8 mouse cellular contexts compared by ENCODE assay signal in genomic region chr2:30078760-30079159, GRCm38 (mm10). TPM values are rescaled to one million over a fixed set of nuclear protein-coding genes. Genes with fewer than 3 reads are reported as not detected.
DNase-seq lines count a peak whose midpoint lies in the region; ATAC-seq and TF ChIP-seq lines count a peak whose summit lies in the region.

No protein-coding gene starts in this region.

- 83% methylated on average over 4 of the region's 4 CpGs for WGBS in forebrain, embryonic 10.5 days
- 76% methylated on average over 4 of the region's 4 CpGs for WGBS in forebrain, postnatal 0 days
- 73% methylated on average over 4 of the region's 4 CpGs for WGBS in kidney, postnatal 0 days
- 73% methylated on average over 4 of the region's 4 CpGs for WGBS in limb, embryonic 10.5 days

- ATAC-seq in forebrain, postnatal 0 days: no peak
- ATAC-seq in kidney, postnatal 0 days (replicated peaks; ENCODE audit: low FRiP score, low read depth): no peak

- TF ChIP-seq CTCF in forebrain, postnatal 0 days (IDR thresholded peaks at IDR 0.05; ENCODE audit: low read depth): no peak
- TF ChIP-seq CTCF in kidney, postnatal 0 days (IDR thresholded peaks at IDR 0.05; ENCODE audit: low read depth): no peak
- no peak for TF ChIP-seq CTCF in E14TG2a.4 (conservative IDR thresholded peaks at IDR 0.05; ENCODE audit: low read length)

- peak overlapping the region; percentile 63 for H3K4me3 ChIP-seq in forebrain, embryonic 10.5 days
- H3K4me3 ChIP-seq in forebrain, postnatal 0 days (ENCODE audit: low read depth, low read length): no peak overlapping the region
- no peak overlapping the region for H3K4me3 ChIP-seq in kidney, postnatal 0 days (replicated peaks; ENCODE audit: low read depth, low read length)
- H3K4me3 ChIP-seq in E14TG2a.4 (replicated peaks; ENCODE audit: low read length): peak overlapping the region; percentile 91
- peak overlapping the region; percentile 67 for H3K4me3 ChIP-seq in limb, embryonic 10.5 days

- H3K9ac ChIP-seq in forebrain, postnatal 0 days: no peak overlapping the region
- peak overlapping the region; percentile 18; the same call in 1 of the 2 replicates for H3K9ac ChIP-seq in kidney, postnatal 0 days (ENCODE audit: low read depth, low read length)

- peaks cover 38% of the 10 kb centered on the region for H3K4me1 ChIP-seq in forebrain, embryonic 10.5 days
- H3K4me1 ChIP-seq in forebrain, postnatal 0 days (ENCODE audit: insufficient read depth): no peaks in the 10 kb centered on the region
- H3K4me1 ChIP-seq in kidney, postnatal 0 days (replicated peaks; ENCODE audit: insufficient read depth, low read length): no peaks in the 10 kb centered on the region
- H3K4me1 ChIP-seq in E14TG2a.4 (replicated peaks; ENCODE audit: low read depth, low read length): peaks cover 62% of the 10 kb centered on the region
- peaks cover 24% of the 10 kb centered on the region for H3K4me1 ChIP-seq in limb, embryonic 10.5 days

- no peaks in the 10 kb centered on the region for H3K9me3 ChIP-seq in forebrain, embryonic 10.5 days
- H3K9me3 ChIP-seq in forebrain, postnatal 0 days (ENCODE audit: low read length): no peaks in the 10 kb centered on the region
- no peaks in the 10 kb centered on the region for H3K9me3 ChIP-seq in kidney, postnatal 0 days (replicated peaks; ENCODE audit: low read length)
- no peaks in the 10 kb centered on the region for H3K9me3 ChIP-seq in E14TG2a.4 (ENCODE audit: low read length)
- H3K9me3 ChIP-seq in limb, embryonic 10.5 days (replicated peaks): no peaks in the 10 kb centered on the region

- peak overlapping the region; percentile 89 for H3K27ac ChIP-seq in forebrain, embryonic 10.5 days
- H3K27ac ChIP-seq in forebrain, postnatal 0 days (ENCODE audit: low read depth, low read length): no peak overlapping the region
- H3K27ac ChIP-seq in kidney, postnatal 0 days: 0 out of 2 replicates have a peak overlapping the region, but pooled peaks have one; percentile 62
- H3K27ac ChIP-seq in limb, embryonic 10.5 days: peak overlapping the region; percentile 89

- peaks cover 25% of the 10 kb centered on the region for H3K36me3 ChIP-seq in forebrain, embryonic 10.5 days (replicated peaks)
- H3K36me3 ChIP-seq in forebrain, postnatal 0 days (ENCODE audit: insufficient read depth): peaks cover 10% of the 10 kb centered on the region; the same call in 1 of the 2 replicates
- no peaks in the 10 kb centered on the region for H3K36me3 ChIP-seq in kidney, postnatal 0 days (ENCODE audit: insufficient read depth, low read length)
- peaks cover 41% of the 10 kb centered on the region for H3K36me3 ChIP-seq in E14TG2a.4 (ENCODE audit: insufficient read depth, low read length)
- H3K36me3 ChIP-seq in limb, embryonic 10.5 days: peaks cover 33% of the 10 kb centered on the region

- DNase-seq in forebrain, embryonic 10.5 days (ENCODE audit: extremely low spot score, low spot score): no peak
- DNase-seq in forebrain, postnatal 0 days: no peak
- no peak for DNase-seq in kidney, postnatal 0 days (ENCODE audit: low spot score)
- no peak for DNase-seq in kidney, postnatal 4 days
- DNase-seq in limb, embryonic 10.5 days (ENCODE audit: low spot score): no peak
- no peak for DNase-seq in spleen, postnatal 10 days (ENCODE audit: low spot score in 2 of 2)
- no peak for DNase-seq in cerebellum, adult 18-20 months

- no peak overlapping the region for H3K4me2 ChIP-seq in forebrain, postnatal 0 days (ENCODE audit: low read depth)
- H3K4me2 ChIP-seq in kidney, postnatal 0 days (ENCODE audit: low read length): peak overlapping the region; percentile 81; the same call in 1 of the 2 replicates

- no peaks in the 10 kb centered on the region for H3K27me3 ChIP-seq in forebrain, embryonic 10.5 days (ENCODE audit: poor library complexity, severe bottlenecking)
- H3K27me3 ChIP-seq in forebrain, postnatal 0 days (ENCODE audit: insufficient read depth, low read length): no peaks in the 10 kb centered on the region
- no peaks in the 10 kb centered on the region for H3K27me3 ChIP-seq in kidney, postnatal 0 days (ENCODE audit: insufficient read depth, low read length)
- H3K27me3 ChIP-seq in E14TG2a.4 (ENCODE audit: insufficient read depth, low read length): peaks cover 5% of the 10 kb centered on the region; the same call in 1 of the 2 replicates
- no peaks in the 10 kb centered on the region for H3K27me3 ChIP-seq in limb, embryonic 10.5 days (ENCODE audit: low read depth, poor library complexity, severe bottlenecking)

RNA-seq across cellular contexts. Expression of gene Pkn3, which starts 1.3 kb away (rescaled TPM):
- 12.4 and 13.1 TPM in 2 replicates for polyA plus RNA-seq in forebrain, embryonic 10.5 days (2016; fragmentation: Nextera tagmentation; extraction: Ambion mirVana)
- 2.0 and 4.7 TPM in 2 replicates for total RNA-seq in forebrain, postnatal 0 days (2014; rRNA removed)
- polyA plus RNA-seq in forebrain, postnatal 0 days (2015; fragmentation: Nextera tagmentation; extraction: Ambion mirVana): 0.80 and 0.86 TPM in 2 replicates
- 5.7 and 6.4 TPM in 2 replicates for polyA plus RNA-seq in kidney, postnatal 0 days (2015; fragmentation: Nextera tagmentation; extraction: Ambion mirVana)
- polyA plus RNA-seq in limb, embryonic 10.5 days (2016; fragmentation: Nextera tagmentation; extraction: Ambion mirVana): 13.5 and 14.7 TPM in 2 replicates

RNA-seq across cellular contexts. Expression of gene Zdhhc12, which starts 14.7 kb away (rescaled TPM):
- 34.2 and 35.4 TPM in 2 replicates for polyA plus RNA-seq in forebrain, embryonic 10.5 days (2016; fragmentation: Nextera tagmentation; extraction: Ambion mirVana)
- 19.5 and 25.7 TPM in 2 replicates for total RNA-seq in forebrain, postnatal 0 days (2014; rRNA removed)
- polyA plus RNA-seq in forebrain, postnatal 0 days (2015; fragmentation: Nextera tagmentation; extraction: Ambion mirVana): 20.8 and 23.3 TPM in 2 replicates
- polyA plus RNA-seq in kidney, postnatal 0 days (2015; fragmentation: Nextera tagmentation; extraction: Ambion mirVana): 31.8 and 37.0 TPM in 2 replicates
- 35.6 and 37.2 TPM in 2 replicates for polyA plus RNA-seq in limb, embryonic 10.5 days (2016; fragmentation: Nextera tagmentation; extraction: Ambion mirVana)

RNA-seq across cellular contexts. Expression of gene Set, which starts 21.6 kb away (rescaled TPM):
- polyA plus RNA-seq in forebrain, embryonic 10.5 days (2016; fragmentation: Nextera tagmentation; extraction: Ambion mirVana): 944 and 983 TPM in 2 replicates
- total RNA-seq in forebrain, postnatal 0 days (2014; rRNA removed): 361 and 392 TPM in 2 replicates
- 349 and 384 TPM in 2 replicates for polyA plus RNA-seq in forebrain, postnatal 0 days (2015; fragmentation: Nextera tagmentation; extraction: Ambion mirVana)
- 411 and 412 TPM in 2 replicates for polyA plus RNA-seq in kidney, postnatal 0 days (2015; fragmentation: Nextera tagmentation; extraction: Ambion mirVana)
- polyA plus RNA-seq in limb, embryonic 10.5 days (2016; fragmentation: Nextera tagmentation; extraction: Ambion mirVana): 854 and 929 TPM in 2 replicates

RNA-seq across cellular contexts. Expression of gene Wdr34, which starts 30.1 kb away (rescaled TPM):
- 33.1 and 33.4 TPM in 2 replicates for polyA plus RNA-seq in forebrain, embryonic 10.5 days (2016; fragmentation: Nextera tagmentation; extraction: Ambion mirVana)
- total RNA-seq in forebrain, postnatal 0 days (2014; rRNA removed): 88.4 and 103 TPM in 2 replicates
- 65.1 and 83.6 TPM in 2 replicates for polyA plus RNA-seq in forebrain, postnatal 0 days (2015; fragmentation: Nextera tagmentation; extraction: Ambion mirVana)
- polyA plus RNA-seq in kidney, postnatal 0 days (2015; fragmentation: Nextera tagmentation; extraction: Ambion mirVana): 26.2 and 29.1 TPM in 2 replicates
- 38.6 and 45.0 TPM in 2 replicates for polyA plus RNA-seq in limb, embryonic 10.5 days (2016; fragmentation: Nextera tagmentation; extraction: Ambion mirVana)

RNA-seq across cellular contexts. Expression of gene Zer1, which starts 45.6 kb away (rescaled TPM):
- polyA plus RNA-seq in forebrain, embryonic 10.5 days (2016; fragmentation: Nextera tagmentation; extraction: Ambion mirVana): 6.3 and 6.6 TPM in 2 replicates
- total RNA-seq in forebrain, postnatal 0 days (2014; rRNA removed): 51.9 and 70.2 TPM in 2 replicates
- 5.4 and 10.3 TPM in 2 replicates for polyA plus RNA-seq in forebrain, postnatal 0 days (2015; fragmentation: Nextera tagmentation; extraction: Ambion mirVana)
- 4.4 and 4.9 TPM in 2 replicates for polyA plus RNA-seq in kidney, postnatal 0 days (2015; fragmentation: Nextera tagmentation; extraction: Ambion mirVana)
- 6.5 and 9.3 TPM in 2 replicates for polyA plus RNA-seq in limb, embryonic 10.5 days (2016; fragmentation: Nextera tagmentation; extraction: Ambion mirVana)

Comparison
In these comparisons a context has a peak if more than half of its experiments do, and no peak if none do; other contexts are left out.
1. H3K4me3 ChIP-seq: peak in forebrain, embryonic 10.5 days (single experiment), E14TG2a.4 (single experiment) and limb, embryonic 10.5 days (single experiment); none in forebrain, postnatal 0 days (single experiment) and kidney, postnatal 0 days (single experiment).